Mouse (Mus musculus): ENCODE results near the gene Zfp944.
"Not testable (repeated sequence)": the region's sequence is repeated elsewhere in the genome, so short reads cannot be mapped to it uniquely, and the experiment has no call there.

Gene Zfp944

DNA sequence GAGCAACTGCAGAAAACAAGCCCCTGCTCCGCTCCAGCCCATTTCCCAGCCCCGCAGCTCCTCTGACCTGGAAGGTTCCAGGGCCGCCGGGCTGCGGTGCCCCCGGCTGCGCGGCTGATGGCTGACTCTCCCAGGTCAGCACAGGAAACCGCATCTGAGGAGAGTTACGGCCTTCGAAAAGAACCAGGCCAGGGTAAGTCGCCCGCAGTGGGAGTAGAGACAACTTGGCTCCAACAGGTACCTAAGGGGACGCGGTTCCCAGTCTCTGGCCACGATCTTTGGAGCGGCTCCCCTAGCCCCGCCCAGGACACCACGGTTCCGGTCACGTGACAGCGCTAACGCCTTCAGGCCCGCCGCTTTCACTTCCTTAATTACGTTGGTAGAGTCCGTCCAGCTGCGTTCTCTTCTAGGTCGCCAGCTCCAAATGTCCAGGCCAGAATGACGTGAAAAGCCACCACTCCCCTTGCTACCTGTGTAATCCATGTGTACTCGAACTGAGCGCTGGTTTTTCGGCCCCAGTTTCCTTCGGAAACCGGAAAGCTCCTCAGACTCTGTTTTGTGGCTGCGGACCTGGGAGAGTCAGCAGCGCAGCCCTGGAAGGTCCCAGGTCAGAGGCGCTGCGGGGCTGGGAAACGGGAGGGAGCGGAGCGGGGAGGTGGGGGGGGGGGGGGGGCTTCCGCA is at the start of gene Zfp944, which contains the start of gene Zfp758:
TSS of gene Zfp944 (minus strand) at position 300 of the 681 bp plus-strand sequence.
TSS of gene Zfp758 (plus strand) at position 353 of the 681 bp plus-strand sequence.
- peak; percentile 63 for DNase-seq (ENCODE audit: low spot score)

DNA sequence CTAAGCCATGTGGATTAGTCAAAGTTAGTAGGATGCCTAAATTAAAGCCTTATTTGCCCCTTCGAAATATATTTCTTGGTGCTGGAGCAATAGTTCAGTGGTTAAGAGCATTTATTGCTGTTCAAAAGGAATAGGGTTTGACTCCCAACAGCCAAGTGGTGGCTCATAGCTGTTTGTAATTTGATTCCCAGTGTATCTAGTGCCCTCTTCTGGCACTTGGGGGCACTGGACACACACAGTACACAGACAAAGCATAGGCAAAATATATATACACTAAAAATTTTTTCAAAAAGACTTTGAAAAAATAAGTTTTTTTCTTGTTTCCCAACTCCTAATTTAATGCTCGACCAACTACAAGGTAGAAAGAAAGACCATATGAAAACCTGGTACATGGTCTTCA is 49.6 kb upstream of the Zfp944 start:
- DNase-seq (ENCODE audit: low spot score), result peak; percentile 25

DNA sequence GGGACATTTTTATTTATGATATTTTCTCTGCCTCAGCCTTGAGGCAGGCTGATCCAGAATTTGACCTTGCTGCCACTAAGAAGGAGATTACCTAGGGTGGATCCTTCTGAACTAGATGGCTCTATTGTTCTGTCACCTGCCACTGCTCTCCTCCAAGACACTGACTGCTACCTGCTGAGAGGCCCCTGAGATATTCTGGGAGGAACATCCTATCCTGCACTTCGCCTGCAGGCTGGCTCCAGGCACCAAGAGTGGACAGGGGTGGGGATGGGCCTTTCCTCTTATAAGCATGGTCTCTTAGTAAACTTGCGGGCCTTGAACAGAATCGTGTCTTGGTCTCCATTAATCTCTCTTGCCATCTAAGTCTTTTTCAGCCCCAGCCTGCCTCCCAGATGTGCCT is 2.7 kb upstream of the Zfp944 start:
- DNase-seq (ENCODE audit: low spot score), result no peak

DNA sequence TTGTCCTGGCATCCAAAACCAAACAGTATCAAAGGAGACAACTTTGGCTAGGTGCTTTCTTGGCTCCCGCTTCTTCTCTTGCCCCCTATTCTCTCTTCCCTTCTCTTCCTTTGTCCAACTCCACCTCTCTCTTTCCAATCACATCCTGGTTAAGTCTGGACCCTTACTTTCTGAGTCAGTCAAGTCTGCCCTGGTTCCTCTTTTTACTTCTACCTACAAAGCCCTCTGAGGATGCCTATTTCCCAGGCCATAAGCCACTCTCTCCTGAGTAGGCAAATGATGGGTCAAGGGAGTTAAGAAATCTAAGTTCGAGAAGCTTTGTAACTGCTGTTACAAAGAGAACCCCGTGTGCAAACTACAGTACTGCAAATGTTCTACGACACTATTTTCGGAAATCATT is 628 bp downstream of the Zfp944 start:
- DNase-seq (ENCODE audit: low spot score), result no peak

DNA sequence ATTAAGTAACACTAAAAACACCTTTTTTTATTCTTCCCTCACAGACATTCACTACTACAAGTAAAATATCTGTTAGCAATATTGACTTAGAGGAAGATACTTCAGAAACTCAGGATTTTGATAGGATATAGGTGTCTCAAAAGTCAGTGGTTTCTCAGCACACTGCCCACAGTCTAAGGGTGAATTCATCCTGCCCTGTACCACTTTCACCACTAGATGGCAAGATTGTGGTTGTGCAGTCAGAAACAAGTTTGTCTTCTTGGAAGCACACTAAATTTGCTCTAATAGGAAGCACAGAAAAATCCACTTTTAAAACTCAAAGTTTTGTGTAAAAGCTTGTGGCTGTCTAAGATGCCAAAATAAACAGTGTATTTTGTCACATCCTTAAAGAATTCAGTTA is 8.4 kb downstream of the Zfp944 start:
- peak; percentile 49 for DNase-seq (ENCODE audit: low spot score)

DNA sequence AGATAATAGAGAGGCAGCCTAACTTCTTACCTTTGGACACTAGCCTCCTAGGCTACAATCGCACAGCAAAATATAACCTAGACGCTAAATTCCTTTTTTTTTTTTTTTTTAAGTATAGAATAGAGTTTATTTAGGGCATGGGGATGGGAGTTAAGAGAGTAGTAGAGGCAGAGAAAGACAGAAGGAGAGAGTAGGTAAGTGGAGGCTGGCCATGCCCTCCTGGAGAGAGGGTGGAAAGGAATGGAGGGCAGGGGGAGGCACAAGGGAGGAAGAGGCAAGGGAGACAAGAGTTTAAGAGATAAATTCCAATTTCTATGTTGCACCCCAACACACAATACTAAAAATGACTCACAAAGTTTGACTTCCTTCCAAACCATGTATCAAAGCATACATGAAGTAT is 46.0 kb downstream of the Zfp944 start:
- not testable (repeated sequence) for DNase-seq (ENCODE audit: low spot score)

DNA sequence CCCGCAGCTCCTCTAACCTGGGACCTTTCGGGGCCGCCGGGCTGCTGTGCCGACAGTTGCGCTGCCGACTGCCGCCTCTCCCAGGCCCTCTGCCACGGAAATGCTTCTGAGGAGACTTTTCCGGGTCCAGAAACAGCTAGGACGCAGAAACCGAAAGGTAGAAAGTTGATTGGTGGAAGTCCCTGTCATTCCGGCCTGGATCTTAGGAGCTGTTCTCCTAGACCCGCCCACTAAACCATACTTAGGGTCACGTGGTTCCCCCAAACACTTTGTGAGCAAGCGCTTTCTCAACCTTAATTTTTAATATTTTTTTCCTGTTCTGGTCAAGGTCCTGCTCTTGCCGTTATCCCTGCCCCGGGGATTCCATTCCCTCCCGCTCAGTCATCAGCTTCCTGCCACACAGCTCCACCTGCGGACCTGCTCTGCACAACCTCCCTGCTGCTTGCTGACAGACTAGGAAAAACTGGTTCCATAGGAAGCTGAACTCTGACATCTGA is 46.4 kb downstream of the Zfp944 start, which contains the start of gene CT030661.1:
TSS of gene CT030661.1 (minus strand) at position 108 of the 497 bp plus-strand sequence.
- peak; percentile 99 for DNase-seq (ENCODE audit: low spot score)

DNA sequence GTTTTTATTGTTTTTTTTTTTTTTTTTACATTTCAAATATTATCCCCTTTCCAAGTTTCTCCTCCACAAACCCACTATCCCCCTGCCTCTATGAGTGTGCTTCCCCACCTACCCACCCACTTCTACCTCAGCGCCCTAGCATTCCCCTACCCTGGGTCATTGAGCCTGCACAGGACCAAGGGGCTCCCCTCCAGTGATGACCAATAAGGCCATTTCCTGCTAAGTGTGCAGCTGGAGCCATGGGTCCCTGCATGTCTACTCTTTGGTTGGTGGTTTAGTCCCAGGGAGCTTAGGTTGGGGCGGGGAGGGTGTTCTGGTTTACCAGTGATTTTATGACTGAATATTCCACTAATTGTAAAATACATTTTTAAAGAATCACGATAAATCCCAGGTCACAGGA is 47.0 kb downstream of the Zfp944 start:
- not testable (repeated sequence) for DNase-seq (ENCODE audit: low spot score)
